Mouse (Mus musculus) CD4-positive, CD25-positive, alpha-beta regulatory T cell, adult 4 months (primary cell): Measurements from ENCODE around the gene Mlh3. TPM values are rescaled to one million over a fixed set of nuclear protein-coding genes. Genes with fewer than 3 reads are reported as not detected.
"Not testable (repeated sequence)": the region's sequence is repeated elsewhere in the genome, so short reads cannot be mapped to it uniquely, and the experiment has no call there.

ENCODE experiments used
- ATAC-seq: one replicate; pipeline ENCODE4 v1.8.0; 2017
- polyA plus RNA-seq, 2 experiments: library from polyadenylated mRNA; unstranded; fragments of 100-300 nt; shearing (Covaris generic); gene quantifications; one replicate each; pipeline ENCODE4 v1.2.1; 2017

Mlh3 gene
- 10 to 100 TPM; 11.9 to 17.2 TPM for polyA plus RNA-seq

GRCm38 (mm10) chr12:85270319-85270718 is at the start of gene Mlh3:
Gene Mlh3 (minus strand): TSS chr12:85270599.
- ATAC-seq, result peak; percentile 92

- ATAC-seq, result no peak
These were observed 38.3 kb upstream of the Mlh3 start for GRCm38 (mm10) chr12:85308651-85309050.

GRCm38 (mm10) chr12:85305247-85305892 is 35.0 kb upstream of the Mlh3 start:
- ATAC-seq, result peak; percentile 84

- ATAC-seq, result peak; percentile 82
These were observed 34.3 kb upstream of the Mlh3 start for GRCm38 (mm10) chr12:85304725-85305124.

DNA sequence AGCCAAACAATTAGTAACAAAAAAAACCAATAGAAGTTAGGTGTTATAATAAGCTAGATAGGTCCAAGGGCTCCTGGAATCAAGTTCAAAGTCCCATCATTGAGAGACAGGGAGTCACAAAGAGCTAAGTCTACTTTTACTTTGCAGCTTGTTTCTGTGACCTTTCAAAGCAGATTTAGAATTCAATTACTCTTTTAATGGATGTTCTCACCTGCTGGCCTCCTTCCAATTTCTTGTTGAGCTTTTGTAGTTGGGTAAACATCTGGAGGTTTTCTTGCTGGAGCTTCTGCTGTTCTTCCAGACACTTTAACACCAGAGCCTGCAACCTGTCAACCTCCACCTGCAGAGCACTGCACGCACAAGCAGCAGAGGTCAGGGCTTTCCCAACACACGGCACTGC is 32.9 kb upstream of the Mlh3 start:
- ATAC-seq, result no peak

GRCm38 (mm10) chr12:85298835-85299180 is 28.4 kb upstream of the Mlh3 start:
- ATAC-seq, result no peak

- ATAC-seq, result no peak
These were observed 27.9 kb upstream of the Mlh3 start for GRCm38 (mm10) chr12:85298127-85298834.

DNA sequence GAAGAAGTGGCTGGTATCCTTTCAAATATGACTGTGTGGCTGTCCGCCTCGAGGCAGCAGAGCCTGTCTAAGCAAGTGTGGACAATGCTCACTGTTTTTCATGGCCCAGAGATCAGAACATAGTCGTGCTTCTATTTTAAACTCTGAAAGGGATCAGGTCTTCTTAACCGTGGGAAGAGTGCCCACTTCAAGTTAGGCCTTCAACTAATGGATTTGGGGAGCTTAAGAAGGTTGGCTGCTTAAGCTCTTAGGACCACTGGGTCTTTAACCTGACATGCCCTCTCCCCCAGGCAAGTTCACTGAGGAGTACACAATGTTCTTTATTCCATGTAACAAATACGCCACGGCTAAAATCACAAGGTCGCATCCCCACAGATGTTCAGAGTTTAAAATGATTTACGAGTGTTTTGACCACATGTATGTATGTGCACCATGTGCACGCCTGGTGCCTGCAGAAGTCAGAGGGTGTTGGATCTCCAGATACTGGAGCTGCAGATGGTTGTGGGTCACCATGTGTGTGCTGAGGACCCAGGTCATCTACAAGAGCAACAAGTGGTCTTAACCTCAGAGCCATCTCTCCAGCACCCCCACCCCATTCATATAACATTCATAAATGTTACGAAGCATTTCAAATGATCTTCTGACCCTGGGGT is 27.1 kb upstream of the Mlh3 start:
- ATAC-seq, result no peak

- no peak for ATAC-seq
These were observed 26.5 kb upstream of the Mlh3 start for GRCm38 (mm10) chr12:85296915-85297314.

- ATAC-seq, result no peak
These were observed 25.1 kb upstream of the Mlh3 start for GRCm38 (mm10) chr12:85295506-85295905.

- ATAC-seq, result no peak
These were observed 22.5 kb upstream of the Mlh3 start for GRCm38 (mm10) chr12:85292906-85293305.

GRCm38 (mm10) chr12:85292288-85292687 is 21.9 kb upstream of the Mlh3 start:
- no peak for ATAC-seq

- ATAC-seq, result no peak
These were observed 21.1 kb upstream of the Mlh3 start for GRCm38 (mm10) chr12:85291541-85291940.

DNA sequence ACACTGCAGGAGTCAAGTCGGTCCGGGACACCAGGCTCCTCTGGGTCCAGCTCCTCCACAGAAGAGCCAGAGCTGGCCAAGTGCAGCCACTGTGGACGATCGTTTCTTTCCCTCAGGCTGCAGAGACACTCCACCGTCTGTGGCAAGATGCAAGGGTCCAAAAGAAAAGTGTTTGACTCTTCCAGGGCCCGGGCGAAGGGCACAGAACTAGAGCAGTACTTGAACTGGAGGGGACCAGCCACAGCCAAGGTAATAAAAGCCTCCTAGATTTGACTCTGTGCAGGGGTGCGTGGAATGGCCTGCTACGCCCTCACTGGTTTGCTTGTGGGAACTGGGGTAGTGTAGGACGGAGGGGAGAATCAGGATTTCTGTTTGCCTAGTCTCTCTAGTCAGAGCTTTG is 20.2 kb upstream of the Mlh3 start:
- no peak for ATAC-seq

DNA sequence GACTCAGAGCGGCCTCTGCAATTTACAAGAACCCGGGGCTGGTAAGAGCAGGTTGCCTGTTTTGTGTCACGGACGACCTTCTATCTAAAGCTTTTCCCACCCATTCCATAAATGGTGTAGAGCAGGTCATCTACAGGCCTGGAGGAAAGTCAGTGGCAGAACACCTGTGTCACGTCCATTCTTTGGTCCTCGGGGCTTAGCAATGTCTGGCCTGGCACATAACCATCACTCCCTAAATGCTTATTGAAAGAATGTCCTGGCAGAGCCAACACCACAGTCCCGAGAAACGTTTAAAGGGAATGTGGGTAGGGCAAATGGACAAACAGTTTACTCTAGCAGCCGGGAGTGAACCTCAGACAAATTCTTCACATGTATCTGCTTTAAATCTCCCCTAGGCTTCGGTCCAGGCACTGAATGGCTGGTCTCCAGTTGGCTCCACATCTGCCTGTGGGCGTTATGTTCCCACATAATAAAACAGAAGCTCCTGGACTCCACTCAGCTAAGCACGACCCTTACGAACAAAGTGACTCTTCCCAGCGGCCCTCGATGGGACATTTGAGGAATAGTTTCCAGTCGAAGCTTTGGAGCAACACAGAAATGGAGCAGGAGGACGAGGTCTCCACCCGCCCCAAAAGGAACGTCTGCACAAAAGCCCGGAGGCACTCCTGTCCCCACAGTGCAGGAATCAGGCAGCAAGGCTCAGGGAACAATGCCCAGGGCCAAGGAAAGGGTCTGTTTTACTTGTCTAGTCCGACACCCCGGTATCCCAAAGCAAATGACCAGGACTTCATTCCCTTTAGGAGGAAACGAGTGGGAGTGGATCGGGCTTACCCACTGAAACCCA is 19.0 kb upstream of the Mlh3 start:
- no peak for ATAC-seq

- ATAC-seq, result peak; percentile 93
These were observed 18.2 kb upstream of the Mlh3 start, which contains the start of gene Zc2hc1c for GRCm38 (mm10) chr12:85288486-85289156. Gene Zc2hc1c (plus strand): TSS chr12:85288591.

GRCm38 (mm10) chr12:85287809-85288485 is 17.5 kb upstream of the Mlh3 start, which contains the start of gene Acyp1:
Gene Acyp1 (minus strand): TSS chr12:85288438.
- no peak for ATAC-seq

GRCm38 (mm10) chr12:85286941-85287340 is 16.5 kb upstream of the Mlh3 start:
- ATAC-seq, result peak; percentile 34

DNA sequence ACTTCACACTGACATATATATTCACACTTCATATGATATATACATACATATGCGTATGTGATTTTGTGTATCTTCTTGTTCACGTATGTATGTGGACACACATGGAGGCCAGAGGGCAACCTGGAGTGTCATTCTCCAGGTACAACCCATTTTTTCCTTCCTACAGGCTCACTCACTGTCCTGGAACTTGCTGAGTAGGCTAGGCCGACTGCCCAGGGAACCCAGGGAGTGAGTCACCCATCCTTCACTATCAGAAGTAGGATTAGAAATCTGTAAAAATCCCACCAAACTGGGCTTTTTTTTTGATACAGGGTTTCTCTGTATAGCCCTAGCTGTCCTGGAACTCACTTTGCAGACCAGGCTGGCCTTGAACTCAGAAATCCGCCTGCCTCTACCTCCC is 14.6 kb upstream of the Mlh3 start:
- ATAC-seq, result no peak

- ATAC-seq, result no peak
These were observed 13.9 kb upstream of the Mlh3 start for GRCm38 (mm10) chr12:85284331-85284730.

DNA sequence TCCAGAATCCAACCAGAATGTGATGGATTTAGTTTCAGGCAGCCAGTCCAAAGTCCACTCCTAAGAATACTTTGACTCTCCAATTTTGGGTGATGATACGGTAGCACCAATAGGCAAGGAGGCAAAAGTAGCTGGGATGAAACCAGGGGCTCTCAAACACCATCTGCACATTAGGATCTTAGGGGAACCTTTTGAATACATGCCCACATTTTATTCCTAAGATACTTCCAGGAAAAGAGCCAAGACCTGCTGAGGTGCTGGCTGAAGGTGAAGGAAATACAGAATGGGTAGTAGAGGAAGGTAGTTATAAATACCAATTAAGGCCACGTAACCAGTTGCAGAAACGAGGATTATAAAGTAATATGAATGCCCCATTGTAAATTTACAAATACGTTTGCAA is 11.4 kb upstream of the Mlh3 start:
- not testable (repeated sequence) for ATAC-seq
